Mouse (Mus musculus): ENCODE data around the gene Recql.
"Not testable (repeated sequence)": the region's sequence is repeated elsewhere in the genome, so short reads cannot be mapped to it uniquely, and the experiment has no call there.

The Recql gene

DNA sequence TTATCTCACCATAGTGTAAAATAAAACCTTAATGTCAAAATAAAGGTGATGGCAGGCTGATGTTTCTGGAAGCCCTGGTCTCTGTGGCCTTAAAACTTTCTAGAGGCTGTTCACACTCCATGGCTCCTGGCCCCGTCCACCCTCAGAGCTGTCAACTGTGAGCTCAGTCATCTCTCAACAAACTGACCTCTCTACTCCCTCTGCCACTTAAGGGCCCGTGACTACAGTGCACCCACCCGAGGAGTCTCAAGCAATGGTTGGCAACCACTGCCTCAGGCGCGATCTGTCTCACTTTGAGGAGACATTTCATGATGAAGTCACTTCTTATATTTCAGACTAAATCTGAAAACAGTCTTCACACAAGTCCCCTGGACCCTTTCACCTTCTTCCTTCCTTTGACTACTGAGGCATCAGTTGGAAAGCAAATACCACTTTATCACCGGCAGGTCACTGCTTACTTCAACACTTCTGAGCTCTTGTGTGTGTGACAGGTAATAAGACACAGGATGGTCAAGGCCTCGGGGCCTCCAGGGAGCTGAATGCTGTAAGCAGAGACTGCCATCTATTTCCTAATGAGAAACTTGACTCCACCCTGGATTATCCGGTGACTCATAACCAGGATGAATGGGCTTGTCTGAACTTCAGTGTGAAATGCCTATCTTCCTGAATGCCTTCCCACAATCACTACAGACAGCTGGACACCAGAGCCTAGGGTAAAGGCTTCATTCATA is 21.0 kb downstream of the Recql start:
- DNase-seq (ENCODE audit: low read depth) = no peak

DNA sequence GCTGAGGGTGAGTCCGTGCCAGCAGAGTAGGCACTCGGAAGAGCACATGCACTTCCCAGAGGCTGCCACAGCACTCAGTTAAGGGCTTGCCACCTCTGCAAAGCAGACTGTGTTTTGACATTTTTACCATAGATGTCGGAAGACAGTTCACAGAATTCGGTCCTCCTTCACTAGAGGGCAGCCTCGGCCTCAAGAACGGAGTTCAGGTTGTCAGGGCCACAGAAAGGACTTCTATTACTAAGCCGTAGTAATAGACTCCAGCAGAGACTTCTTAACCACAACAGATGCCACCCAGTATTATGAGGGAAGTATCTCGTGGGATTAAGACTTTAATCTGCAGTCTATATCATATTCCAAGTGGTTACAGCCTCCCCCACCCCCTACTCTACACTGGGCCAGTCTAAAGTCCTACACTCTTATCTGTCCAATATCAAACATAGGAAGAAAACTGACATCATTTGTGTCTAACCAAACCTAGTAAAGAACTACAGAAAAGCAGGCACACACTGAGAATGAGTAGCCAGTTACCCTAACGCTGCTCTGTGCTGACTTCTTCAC is 23.8 kb downstream of the Recql start:
- no peak for DNase-seq (ENCODE audit: low read depth)

GRCm38 (mm10) chr6:142362036-142362435 is 24.9 kb downstream of the Recql start:
- DNase-seq (ENCODE audit: low read depth) = no peak

- no peak for DNase-seq (ENCODE audit: low read depth)
Observed at GRCm38 (mm10) chr6:142357106-142357505, 29.8 kb downstream of the Recql start.

DNA sequence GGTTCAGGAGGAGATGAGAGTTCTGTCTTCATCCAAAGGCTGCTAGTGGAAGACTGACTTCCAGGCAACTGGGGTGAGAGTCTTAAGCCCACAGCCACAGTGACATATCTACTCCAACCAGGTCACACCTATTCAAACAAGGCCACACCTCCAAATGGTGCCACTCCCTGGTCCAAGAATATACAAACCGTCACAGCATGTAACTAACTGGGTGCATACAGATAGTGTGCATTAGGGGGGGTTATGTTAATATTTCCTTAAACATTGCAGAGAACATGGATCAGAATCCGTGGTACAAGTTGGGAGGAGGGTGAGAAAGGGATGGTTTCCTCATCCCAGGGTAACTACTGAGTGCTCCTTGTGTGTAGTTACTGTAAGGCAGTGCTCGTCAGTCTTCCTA is 34.8 kb downstream of the Recql start:
- not testable (repeated sequence) for DNase-seq (ENCODE audit: low read depth)

DNA sequence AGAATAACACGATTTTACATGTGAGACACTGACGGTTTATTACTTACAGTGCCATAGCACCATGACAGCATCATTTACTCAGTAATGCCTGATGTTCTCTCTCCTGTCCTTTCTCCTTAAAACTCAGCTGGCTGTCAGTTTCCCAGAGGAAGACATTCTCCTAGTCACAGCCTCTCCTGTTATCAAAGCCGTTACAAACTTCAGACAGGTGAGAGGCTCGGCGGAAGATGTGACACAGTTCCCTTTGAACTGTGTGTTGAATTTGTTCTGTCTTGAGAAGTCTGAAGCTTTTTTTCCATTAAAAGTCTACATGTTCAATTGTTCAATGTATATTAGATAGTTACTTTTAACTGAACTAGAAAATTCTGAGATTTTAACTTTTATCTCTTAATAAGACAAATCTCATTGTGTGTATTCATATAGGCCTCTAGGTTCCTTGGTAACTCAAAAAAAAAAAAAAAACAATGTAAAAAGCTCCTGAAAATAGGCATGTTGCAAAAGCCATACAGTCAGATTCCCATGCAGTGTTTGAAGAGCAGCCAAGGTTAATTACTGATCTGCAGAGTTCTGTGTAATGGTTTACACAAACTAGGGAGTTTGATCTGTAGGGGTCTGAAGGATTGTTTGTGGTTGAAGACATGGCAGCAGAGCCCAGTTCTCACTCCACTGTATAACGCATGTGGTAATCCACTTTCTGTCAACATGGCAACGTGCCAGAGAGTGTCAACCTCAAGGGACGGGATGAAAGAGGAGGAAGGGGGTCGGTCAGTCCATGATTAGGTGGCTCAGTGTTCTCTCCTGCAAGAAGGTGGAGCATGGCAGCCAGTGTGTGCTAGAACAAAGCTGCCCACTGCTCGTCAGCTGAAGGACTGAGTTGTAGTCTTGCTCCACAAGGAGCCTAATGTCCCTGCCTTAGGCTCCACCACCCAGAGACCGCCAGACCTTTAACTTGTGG is 39.2 kb downstream of the Recql start:
- DNase-seq (ENCODE audit: low read depth) = peak; percentile 33

DNA sequence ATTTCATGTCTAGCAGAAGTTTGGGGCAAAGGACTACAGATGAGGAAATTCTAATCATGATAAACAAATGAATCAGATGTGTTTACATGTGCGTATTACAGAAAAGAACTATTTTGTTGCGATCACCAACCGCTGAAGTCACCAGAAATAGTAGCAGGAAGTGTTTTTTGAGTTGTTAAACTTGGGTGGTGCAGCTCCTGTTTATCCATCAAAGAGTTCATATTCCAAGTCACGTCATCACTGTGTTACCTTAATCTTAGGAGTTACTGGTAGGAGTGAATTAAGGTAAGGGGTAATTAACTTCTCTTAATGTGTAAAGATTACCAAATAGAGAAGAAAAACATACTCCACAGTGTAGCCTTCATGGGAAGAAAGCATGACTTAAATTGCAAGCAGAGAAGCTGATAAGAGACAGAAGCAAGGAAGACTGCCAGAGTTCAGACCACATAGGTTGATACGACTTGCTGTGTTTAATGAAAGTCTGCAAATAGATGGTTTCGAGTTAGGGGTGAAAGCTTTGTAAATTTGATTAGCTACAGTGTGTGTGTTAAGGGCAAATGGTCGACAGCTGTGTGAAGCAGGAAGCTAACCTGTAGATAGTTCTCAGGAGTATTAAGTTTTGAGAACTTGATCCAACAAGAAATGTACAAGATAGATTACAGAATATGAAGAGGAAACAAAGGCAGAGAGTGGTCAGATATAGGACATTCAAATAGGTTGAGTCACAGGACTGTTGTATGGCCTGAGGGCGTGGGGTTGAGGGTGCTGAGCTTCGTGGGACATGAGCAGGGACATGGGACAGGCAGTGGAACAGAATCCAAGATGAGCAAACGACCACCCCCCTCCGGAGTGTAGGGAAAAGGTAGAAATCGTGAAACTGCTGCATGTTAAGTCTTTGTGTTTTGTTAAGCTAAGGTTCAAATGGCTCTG is 40.4 kb downstream of the Recql start:
- peak; percentile 52 for DNase-seq (ENCODE audit: low read depth)

DNA sequence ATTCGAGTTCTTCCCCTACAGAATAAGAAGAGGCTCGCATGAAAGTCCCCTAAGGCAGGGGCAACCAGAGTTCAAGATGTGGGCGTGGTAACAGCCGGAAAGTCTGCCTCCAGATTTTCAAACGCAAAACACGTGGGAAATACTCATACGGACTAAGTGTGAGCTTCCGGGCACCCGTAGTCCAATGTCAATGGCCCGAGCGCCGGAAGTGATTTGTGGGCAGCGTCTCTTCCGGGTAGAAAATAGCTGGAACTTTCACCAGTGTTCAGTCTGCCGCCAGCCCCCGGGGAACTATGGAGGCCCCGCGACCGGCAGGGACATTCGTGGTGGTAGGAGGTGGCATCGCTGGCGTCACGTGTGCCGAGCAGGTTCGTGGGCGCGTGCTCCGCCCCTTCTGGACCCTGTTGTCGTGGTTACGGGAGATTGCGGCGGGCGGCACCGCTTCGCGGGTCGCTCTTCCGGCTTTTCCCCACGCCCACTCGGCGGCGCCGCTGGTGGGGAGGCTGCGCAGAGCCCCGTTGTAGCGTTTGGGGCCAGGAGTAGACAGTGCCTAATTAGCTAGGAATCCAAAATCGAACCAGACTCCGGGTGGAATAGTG is 41.3 kb downstream of the Recql start, which contains the start of gene Pyroxd1:
Gene Pyroxd1 (plus strand): TSS at position 215 of the 599 bp plus-strand sequence.
- DNase-seq (ENCODE audit: low read depth) = peak; percentile 98

GRCm38 (mm10) chr6:142343561-142343960 is 43.3 kb downstream of the Recql start:
- peak; percentile 80 for DNase-seq (ENCODE audit: low read depth)

DNA sequence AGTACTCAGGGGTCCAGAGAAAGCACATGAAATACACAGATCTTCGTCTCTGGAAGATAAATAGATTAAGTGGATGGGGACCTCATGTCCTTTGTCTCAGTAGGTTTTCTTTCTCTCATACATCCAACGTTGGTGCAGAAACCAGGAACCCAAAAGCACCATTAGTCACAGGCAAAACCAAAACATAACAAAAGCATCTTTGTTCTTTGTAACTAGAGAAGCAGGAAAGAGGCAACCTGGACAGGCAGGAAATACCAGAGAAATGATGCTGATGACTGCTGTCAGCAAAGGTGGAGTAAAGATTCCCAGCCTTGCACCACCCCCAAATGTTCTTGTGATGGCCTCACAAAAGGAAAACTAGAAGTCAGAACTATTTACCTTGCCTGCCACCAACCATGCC is 47.3 kb downstream of the Recql start:
- DNase-seq (ENCODE audit: low read depth) = no peak

DNA sequence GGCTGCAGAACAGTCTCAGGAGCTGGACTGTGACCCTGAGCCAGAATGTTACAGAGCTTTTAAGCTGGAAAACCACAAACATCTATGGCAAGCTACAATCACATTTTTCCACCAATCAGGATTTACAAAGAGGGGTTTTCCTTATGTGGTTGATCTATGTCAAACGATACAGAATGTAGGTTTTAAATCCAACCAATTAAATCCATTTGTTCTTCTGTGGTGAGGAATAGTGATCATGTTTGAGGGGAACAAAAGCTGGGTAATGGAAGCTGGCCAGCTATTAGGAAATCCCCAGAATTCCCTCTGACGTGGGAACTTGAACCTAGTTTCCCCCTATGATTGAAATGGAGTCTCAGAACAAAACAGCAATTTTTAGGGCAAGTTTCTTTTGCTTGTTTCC is 47.9 kb downstream of the Recql start:
- DNase-seq (ENCODE audit: low read depth) = no peak

DNA sequence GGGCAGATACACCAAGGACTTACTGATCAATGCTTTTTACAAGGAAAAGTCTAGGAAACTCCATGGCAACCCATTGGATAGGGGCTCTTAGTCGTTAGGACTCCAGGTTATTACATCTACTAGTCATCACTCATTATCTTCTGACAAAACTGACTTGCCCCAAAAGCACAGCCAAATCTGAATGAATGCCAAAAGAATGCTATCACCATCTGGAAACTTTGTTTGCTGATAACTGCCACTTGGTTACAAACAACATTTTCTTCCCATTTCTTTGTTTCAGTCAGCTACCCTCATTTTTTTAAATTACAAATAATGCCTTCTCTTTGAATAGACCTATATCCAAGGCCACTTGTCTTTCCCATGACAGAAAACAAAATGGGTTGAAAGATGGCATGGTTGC is 57.7 kb downstream of the Recql start:
- no peak for DNase-seq (ENCODE audit: low read depth)

DNA sequence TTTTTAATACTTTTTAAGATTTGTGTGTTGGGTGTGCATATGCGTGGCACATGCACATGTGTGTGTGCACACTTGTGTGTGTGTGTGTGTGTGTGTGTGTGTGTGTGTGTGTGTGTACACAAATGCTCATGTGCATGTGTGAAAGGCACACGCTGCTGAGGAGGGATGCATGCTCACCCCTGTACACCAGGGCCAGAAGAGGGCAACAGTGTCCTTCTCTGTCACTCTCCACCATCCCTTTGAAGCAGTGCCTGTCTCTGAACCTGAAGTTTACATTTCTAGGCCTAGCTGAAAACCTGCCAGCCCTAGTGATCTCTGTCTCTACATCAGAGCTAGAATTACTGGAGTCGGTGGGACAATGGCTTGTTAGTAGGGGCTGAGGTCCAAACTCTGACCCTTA is 60.3 kb downstream of the Recql start:
- DNase-seq (ENCODE audit: low read depth) = no peak

DNA sequence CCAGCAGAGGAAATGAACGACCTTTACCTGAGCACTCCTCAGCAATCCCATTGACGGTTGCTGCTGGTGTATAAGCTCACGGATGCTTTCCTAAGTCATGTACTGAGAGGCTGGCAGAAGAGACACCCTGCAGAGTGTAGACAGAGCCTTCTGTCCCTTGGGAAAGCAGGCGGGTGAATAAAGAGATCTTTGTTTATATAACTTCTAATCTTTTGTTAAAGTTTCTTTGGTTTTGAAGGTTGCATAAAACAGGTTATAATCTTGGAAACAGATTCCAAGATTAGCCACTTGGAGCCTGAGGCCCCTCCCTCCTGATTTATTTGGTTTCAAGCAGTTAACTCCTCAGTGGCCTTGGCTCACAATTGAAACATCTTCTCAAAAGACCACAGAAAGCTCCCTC is 64.0 kb downstream of the Recql start, which contains the start of gene Slco1a5:
Gene Slco1a5 (minus strand): TSS at position 101 of the 400 bp plus-strand sequence.
- no peak for DNase-seq (ENCODE audit: low read depth)

DNA sequence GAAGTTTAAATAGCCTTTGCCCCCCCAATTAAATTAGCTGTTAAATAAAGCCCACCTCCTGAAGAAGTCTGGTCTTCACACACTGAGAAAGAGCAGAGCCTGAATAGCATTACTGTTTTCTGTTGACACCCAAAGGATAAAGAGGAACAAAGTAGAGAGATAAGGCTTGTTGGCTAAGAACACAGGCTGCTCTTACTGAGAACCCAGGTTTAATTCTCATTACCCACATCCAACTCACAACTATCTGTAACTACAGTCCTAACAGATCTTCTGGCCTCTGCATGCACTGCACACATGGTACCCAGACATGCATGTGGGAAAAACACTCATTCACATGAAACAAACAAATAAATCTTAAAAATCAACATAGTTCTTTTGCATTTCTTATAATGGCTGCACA is 69.8 kb downstream of the Recql start:
- DNase-seq (ENCODE audit: low read depth) = no peak

GRCm38 (mm10) chr6:142314285-142314684 is 72.6 kb downstream of the Recql start:
- DNase-seq (ENCODE audit: low read depth) = no peak

DNA sequence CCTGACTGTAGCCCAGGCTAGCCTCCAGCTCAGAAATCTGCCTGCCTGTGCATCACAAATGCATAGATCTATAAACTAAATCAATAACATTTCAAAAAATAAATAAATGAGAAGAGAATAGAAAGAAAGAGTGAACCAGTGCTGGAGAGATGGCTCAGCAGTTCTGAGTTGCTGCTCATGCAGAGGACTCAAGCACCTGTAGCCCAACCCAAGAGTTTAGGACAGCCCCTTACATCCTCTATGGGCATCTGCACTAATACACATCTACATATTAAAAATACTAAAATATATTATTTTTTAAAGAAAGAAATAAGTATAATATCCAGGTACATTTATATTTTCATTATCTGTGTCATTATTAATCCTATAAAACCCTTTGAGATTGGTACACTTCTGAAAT is 81.8 kb downstream of the Recql start:
- DNase-seq (ENCODE audit: low read depth) = no peak
